Mouse (Mus musculus) bone marrow macrophage, adult 2 months (primary cell): ENCODE measurements around the gene Umps.

Source experiments
- CTCF ChIP-seq: IDR thresholded peaks from 2 replicates; pipeline ENCODE4 v1.5.1; 2012; ENCODE audit warnings: low read depth, mild to moderate bottlenecking, low read length, moderate library complexity
- POLR2A ChIP-seq: IDR thresholded peaks from 2 replicates; pipeline ENCODE4 v1.6.1; 2012; ENCODE audit warnings: mild to moderate bottlenecking, low read depth, low read length, borderline replicate concordance

GRCm38 (mm10) chr16:33996030-33996429 is 29.2 kb upstream of the Umps start:
- TF ChIP-seq CTCF (peak; percentile 60), POLR2A (no peak)
